Comparison of ENCODE assay signal across 27 mouse cellular contexts in genomic region chr8:9025872-9026271, GRCm38 (mm10).
DNase-seq lines count a peak whose midpoint lies in the region; ATAC-seq lines count a peak whose summit lies in the region.
"Had no signal": no experiment of that assay in that cellular context is flagged by ENCODE, and none has a peak within 500 bp of the region (broad histone marks: within the 10 kb centered on the region; RNA-seq: fewer than 3 reads in every experiment).

No protein-coding gene starts in this region.

- peaks cover 7% of the 10 kb centered on the region; the same call in 1 of the 2 replicates for H3K4me1 ChIP-seq in kidney, embryonic 15.5 days
- no peaks in the 10 kb centered on the region for H3K4me1 ChIP-seq in intestine, embryonic 15.5 days (replicated peaks)
- H3K4me1 ChIP-seq: embryonic facial prominence, embryonic 13.5 days; embryonic facial prominence, embryonic 15.5 days had no signal

- 73% methylated on average over 3 of the region's 3 CpGs for WGBS in kidney, embryonic 15.5 days
- WGBS in intestine, embryonic 15.5 days = 59% methylated on average over 3 of the region's 3 CpGs

- no peaks in the 10 kb centered on the region for H3K36me3 ChIP-seq in kidney, embryonic 15.5 days
- H3K36me3 ChIP-seq in intestine, embryonic 15.5 days = no peaks in the 10 kb centered on the region
- H3K36me3 ChIP-seq: embryonic facial prominence, embryonic 13.5 days; embryonic facial prominence, embryonic 15.5 days; forebrain, embryonic 10.5 days; forebrain, embryonic 12.5 days; G1E had no signal

- peak; percentile 50 for DNase-seq in heart, adult 11 months
- DNase-seq in heart, postnatal 4 days = no peak
- no peak for DNase-seq in kidney, postnatal 25 days
- peak; percentile 14 for DNase-seq in yolk sac, embryonic 10.5 days (ENCODE audit: low spot score)
- DNase-seq: adrenal gland, adult 2 months; adrenal gland, postnatal 10 days; adrenal gland, postnatal 25 days; B cell, adult 2 months; cerebellum, adult 11 months; cerebellum, adult 18-20 months; cerebellum, adult 8-10 months; cerebellum, adult 9-11 months; cerebellum, postnatal 36 days; embryo, embryonic 11 days had no signal

- H3K9me3 ChIP-seq in kidney, embryonic 15.5 days (replicated peaks) = no peaks in the 10 kb centered on the region
- H3K9me3 ChIP-seq in intestine, embryonic 15.5 days = no peaks in the 10 kb centered on the region
- H3K9me3 ChIP-seq: embryonic facial prominence, embryonic 13.5 days; embryonic facial prominence, embryonic 15.5 days; forebrain, embryonic 10.5 days; forebrain, embryonic 12.5 days; G1E had no signal

- H3K27me3 ChIP-seq in kidney, embryonic 15.5 days = no peaks in the 10 kb centered on the region
- H3K27me3 ChIP-seq in intestine, embryonic 15.5 days (replicated peaks) = no peaks in the 10 kb centered on the region
- H3K27me3 ChIP-seq: CH12.LX; embryonic facial prominence, embryonic 13.5 days; embryonic facial prominence, embryonic 15.5 days; Patski had no signal

- H3K4me3 ChIP-seq in kidney, embryonic 15.5 days (replicated peaks) = no peak overlapping the region
- H3K4me3 ChIP-seq in intestine, embryonic 15.5 days (replicated peaks) = no peak overlapping the region
- H3K4me3 ChIP-seq: embryonic facial prominence, embryonic 13.5 days; embryonic facial prominence, embryonic 15.5 days; erythroblast, embryonic 14.5 days; forebrain, embryonic 10.5 days; forebrain, embryonic 12.5 days had no signal

- H3K4me2 ChIP-seq in kidney, embryonic 15.5 days = no peak overlapping the region
- H3K4me2 ChIP-seq in intestine, embryonic 15.5 days (replicated peaks) = no peak overlapping the region
- H3K4me2 ChIP-seq: embryonic facial prominence, embryonic 13.5 days; embryonic facial prominence, embryonic 15.5 days; forebrain, embryonic 12.5 days had no signal

- no peak overlapping the region for H3K9ac ChIP-seq in kidney, embryonic 15.5 days
- no peak overlapping the region for H3K9ac ChIP-seq in intestine, embryonic 15.5 days
- H3K9ac ChIP-seq: embryonic facial prominence, embryonic 13.5 days; embryonic facial prominence, embryonic 15.5 days; forebrain, embryonic 12.5 days had no signal

- 0 out of 2 replicates have a peak, but pooled peaks have one; percentile 54 for ATAC-seq in kidney, embryonic 15.5 days (replicated peaks; ENCODE audit: low FRiP score)
- ATAC-seq in intestine, embryonic 15.5 days = peak; percentile 76
- ATAC-seq in megakaryocyte progenitor cell, adult 5-6 weeks (replicated peaks; ENCODE audit: poor library complexity) = no peak
- ATAC-seq: CD4-positive, CD25-positive, alpha-beta regulatory T cell, adult 4 months; forebrain, embryonic 14.5 days; Patski had no signal

- no peak overlapping the region for H3K27ac ChIP-seq in kidney, embryonic 15.5 days
- H3K27ac ChIP-seq in intestine, embryonic 15.5 days = no peak overlapping the region
- H3K27ac ChIP-seq: embryonic facial prominence, embryonic 13.5 days; embryonic facial prominence, embryonic 15.5 days; forebrain, embryonic 10.5 days; forebrain, embryonic 12.5 days had no signal

Comparison
In these comparisons a context has a peak if more than half of its experiments do, and no peak if none do; other contexts are left out.
1. DNase-seq: peak in heart, adult 11 months (single experiment) and yolk sac, embryonic 10.5 days (single experiment); none in heart, postnatal 4 days (single experiment) and kidney, postnatal 25 days (0 of 2).